Mouse (Mus musculus) brain, embryonic 14.5 days (tissue): ENCODE data around the gene Rapgef6.

Source experiments
- CTCF ChIP-seq: fragments of 200-500 bp; IDR thresholded peaks from 2 replicates; pipeline ENCODE4 v1.5.1; 2012; ENCODE audit warnings: inconsistent platforms, mild to moderate bottlenecking, moderate library complexity, borderline replicate concordance; ENCODE audit not compliant: insufficient read depth, insufficient read length; ENCODE audit errors: extremely low read depth
- POLR2A ChIP-seq: fragments of 200-500 bp; IDR thresholded peaks from 2 replicates; pipeline ENCODE4 v1.6.1; 2012; ENCODE audit warnings: mild to moderate bottlenecking, inconsistent platforms, borderline replicate concordance; ENCODE audit not compliant: poor library complexity, insufficient read depth, insufficient read length, severe bottlenecking; ENCODE audit errors: extremely low read depth

DNA sequence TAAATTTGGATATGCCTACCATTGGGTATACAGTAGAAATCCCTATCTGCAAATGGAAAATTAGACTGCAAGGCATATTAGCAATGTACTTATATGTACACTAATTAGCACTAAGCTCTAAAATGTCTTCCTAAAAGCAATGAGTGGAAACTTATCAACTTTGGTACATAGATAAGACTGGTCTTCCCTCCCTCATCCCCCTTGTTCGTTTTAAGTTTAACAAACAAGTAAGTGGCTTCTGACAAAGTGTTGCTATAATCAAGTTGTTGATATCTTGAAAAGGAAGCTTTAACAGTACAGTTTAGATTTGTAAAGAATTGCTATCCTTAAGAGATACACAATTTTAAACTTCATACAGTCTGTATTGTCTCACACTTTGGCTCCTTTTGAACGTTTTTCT is 78.5 kb downstream of the Rapgef6 start:
- TF ChIP-seq CTCF (no peak), POLR2A (no peak)
